Mouse (Mus musculus) erythroblast, adult 5-6 weeks (primary cell): ENCODE measurements around the gene Rab26. TPM values are rescaled to one million over a fixed set of nuclear protein-coding genes. Genes with fewer than 3 reads are reported as not detected.
A peak's percentile ranks its signal among the peaks of the same experiment; 100 is the strongest.

Experiments
- ATAC-seq: replicated peaks from 2 replicates; pipeline ENCODE4 v1.8.0; 2016; ENCODE audit warnings: moderate number of reproducible peaks, mild to moderate bottlenecking, moderate TSS enrichment, inconsistent platforms; ENCODE audit not compliant: poor library complexity, low FRiP score, severe bottlenecking
- total RNA-seq, 2 experiments: library from RNA; stranded (forward) in 1 of 2; stranded (reverse) in 1 of 2; fragments of 150-400 nt in 1 of 2; fragments of 200-764, 138-1000 nt in 1 of 2; gene quantifications; 2 replicates each; pipeline versions ENCODE4 v1.2.3 to v1.2.4; 2015 to 2017; ENCODE audit warnings: low replicate concordance in 2 of 2

Rab26 gene
- total RNA-seq, 2 experiments from 2014 or later = not detected

DNA sequence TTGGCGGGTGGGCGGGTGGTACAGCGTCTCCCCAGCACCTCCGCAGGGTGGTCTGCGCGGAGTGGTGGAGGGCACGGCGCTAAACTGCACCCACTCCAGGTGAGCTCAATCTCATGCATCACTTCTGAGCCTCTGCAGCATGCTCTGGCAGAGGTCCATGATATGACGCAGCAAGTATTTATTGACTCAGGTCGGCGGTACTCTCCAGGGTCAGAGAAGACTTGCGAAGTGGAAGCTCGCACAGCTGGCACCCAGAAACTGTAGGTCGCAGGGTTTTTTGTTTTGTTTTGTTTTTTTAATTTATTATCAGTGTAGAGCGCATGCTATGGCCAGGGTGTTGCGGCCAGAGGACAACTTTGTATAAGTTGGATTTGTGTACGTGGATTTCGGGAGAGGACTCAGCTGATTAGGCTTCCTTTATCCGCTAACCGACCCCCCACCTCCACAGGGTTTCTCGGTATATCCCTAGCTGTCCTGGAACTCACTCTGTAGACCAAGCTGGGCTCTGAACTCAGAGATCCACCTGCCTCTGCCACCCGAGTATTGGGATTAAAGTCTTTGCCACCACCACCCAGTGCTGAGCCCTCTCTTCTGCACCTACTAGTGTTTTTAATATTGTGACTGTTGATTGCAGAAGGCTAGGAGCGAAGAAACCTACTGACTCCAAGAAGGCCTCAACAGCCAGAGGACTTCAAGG is 15.1 kb upstream of the Rab26 start:
- ATAC-seq = peak; percentile 72

DNA sequence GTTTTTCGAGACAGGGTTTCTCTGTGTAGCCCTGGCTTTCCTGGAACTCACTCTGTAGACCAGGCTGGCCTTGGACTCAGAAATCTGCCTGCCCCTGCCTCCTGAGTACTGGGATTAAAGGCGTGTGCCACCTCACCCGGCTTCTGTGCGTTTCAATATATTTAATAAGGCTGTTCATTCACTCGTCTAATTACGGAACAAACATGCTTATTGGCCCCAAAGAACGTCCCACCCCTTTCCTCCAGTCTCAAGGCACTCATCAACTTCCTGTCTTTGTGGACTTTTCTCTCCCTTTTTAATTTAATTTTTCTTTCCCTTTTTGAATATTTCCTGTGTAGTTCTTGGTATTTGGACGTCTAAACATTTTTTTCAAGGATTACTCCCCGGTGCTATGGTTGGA is 14.4 kb upstream of the Rab26 start:
- no peak for ATAC-seq

GRCm38 (mm10) chr17:24546234-24546633 is 12.2 kb upstream of the Rab26 start:
- ATAC-seq = no peak

DNA sequence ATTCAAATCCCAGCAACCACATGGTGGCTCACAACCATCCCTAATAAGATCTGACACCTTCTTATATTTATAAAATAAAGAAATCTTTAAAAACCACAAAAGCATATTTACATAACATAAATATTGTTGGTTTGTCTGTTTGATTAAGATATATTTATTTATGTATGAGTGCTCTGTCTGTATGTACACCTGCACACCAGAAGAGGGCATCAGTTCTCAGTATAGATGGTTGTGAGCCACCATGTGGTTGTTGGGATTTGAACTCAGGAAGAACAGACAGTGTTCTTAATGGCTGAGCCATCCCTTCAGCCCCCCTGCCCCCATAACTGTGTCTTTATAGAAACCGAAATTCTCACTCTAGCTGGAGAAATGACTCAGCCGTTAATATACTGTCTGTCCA is 11.2 kb upstream of the Rab26 start:
- no peak for ATAC-seq

DNA sequence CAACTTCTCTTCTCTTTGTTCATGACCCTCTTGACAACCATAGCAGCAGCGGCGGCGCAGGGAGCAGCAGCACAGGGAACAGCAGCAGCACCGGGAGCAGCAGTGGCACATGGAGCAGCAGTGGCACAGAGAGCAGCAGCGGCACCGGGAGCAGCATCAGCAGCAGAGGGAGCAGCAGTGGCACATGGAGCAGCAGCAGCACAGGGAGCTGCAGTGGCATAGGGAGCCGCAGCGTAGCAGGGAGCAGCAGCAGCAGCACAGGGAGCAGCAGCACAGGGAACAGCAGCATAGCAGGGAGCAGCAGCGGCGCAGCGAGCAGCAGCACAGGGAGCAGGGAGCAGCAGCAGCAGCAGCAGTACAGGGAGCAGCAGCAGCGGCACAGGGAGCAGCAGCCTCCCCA is 10.6 kb upstream of the Rab26 start:
- ATAC-seq = no peak

GRCm38 (mm10) chr17:24540375-24540774 is 6.4 kb upstream of the Rab26 start:
- ATAC-seq = peak; percentile 94

DNA sequence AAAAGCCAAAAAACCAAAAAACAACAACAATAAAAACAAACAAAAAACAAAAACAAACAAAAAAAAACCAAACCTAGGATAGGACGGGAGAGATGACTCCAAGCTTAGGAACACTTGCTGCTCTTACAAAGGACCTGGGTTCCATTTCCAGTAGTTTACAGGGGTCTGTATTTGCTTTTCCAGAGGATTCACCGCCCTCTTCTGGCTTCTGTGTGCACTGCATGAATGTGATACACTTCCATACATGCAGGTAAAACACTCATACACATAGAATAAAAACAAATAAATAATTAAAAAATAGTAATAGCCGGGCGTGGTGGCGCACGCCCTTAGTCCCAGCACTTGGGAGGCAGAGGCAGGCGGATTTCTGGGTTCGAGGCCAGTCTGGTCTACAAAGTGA is 4.9 kb upstream of the Rab26 start:
- no peak for ATAC-seq

GRCm38 (mm10) chr17:24537536-24537935 is 3.5 kb upstream of the Rab26 start:
- no peak for ATAC-seq

DNA sequence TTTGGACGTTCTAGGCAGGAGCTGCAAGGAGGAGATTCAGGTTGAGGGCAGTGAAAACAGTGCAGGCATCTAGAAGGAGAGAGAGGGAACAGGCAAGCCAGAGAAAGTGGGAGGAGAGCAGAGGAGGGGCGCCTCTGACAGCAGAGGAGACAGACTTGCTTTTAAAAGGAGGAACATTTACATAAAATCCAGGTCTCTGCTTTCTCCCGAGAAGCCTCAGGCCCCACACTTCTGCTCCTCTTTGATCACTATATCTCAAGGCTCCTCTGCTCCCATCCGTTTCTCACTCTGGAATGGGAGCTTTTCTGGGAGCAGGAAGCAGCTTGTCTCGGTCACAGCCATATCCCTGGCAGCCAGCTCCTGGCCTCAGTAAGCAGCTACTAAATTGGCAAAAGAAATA is 1.3 kb upstream of the Rab26 start:
- no peak for ATAC-seq

GRCm38 (mm10) chr17:24533099-24533992 is 664 bp downstream of the Rab26 start:
- ATAC-seq = peak; percentile 93

GRCm38 (mm10) chr17:24532045-24532444 is 2.0 kb downstream of the Rab26 start:
- ATAC-seq = no peak

GRCm38 (mm10) chr17:24531064-24531463 is 2.9 kb downstream of the Rab26 start:
- no peak for ATAC-seq

GRCm38 (mm10) chr17:24530361-24531050 is 3.5 kb downstream of the Rab26 start:
- no peak for ATAC-seq

DNA sequence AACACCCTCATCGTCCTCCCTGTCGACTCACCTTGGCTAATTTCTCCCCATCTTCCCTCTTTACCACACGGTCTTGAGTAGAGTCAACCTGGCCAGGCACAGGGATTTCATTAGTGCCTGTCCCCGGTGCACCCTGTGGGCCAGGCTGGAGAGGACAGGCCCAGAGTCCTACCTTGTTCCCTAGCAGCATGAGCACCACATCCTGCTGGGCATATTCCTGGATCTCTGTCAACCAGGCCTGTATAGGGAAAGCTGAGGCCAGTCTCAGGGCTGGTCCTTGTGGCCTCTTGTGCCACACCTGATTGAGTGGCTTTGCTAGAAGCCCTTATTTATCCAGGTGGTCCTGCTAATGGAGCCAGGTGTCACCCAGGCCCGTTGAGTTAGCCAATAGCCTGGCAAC is 4.1 kb downstream of the Rab26 start:
- no peak for ATAC-seq

DNA sequence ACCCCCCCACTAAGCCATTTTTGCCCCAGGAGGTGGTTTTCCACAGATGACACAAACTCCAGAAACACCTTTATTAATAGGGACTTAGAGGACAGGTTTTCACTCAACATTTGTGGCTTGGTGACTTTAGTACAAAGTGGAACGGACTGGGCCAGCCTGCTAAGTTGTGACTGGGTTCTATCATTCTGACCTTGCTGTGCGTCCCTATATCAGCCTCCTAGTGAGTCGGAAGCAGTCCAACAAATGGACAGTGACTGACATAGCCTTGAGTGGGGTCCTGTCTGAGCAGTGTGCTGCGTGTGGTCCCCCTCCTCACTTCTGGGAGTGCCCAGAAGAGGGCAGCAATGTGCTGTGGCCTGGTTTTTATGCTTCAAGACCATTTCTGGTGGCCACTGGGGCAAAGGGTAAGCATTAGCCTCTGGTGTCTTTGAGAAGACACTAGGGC is 5.0 kb downstream of the Rab26 start:
- ATAC-seq = no peak

- no peak for ATAC-seq
Observed at GRCm38 (mm10) chr17:24528560-24528918, 5.5 kb downstream of the Rab26 start.

- ATAC-seq = peak; percentile 91
Observed at GRCm38 (mm10) chr17:24527723-24528559, 6.1 kb downstream of the Rab26 start, which contains the start of gene Traf7. Traf7 (minus strand) TSS chr17:24527938.

GRCm38 (mm10) chr17:24527315-24527714 is 6.7 kb downstream of the Rab26 start:
- no peak for ATAC-seq

- no peak for ATAC-seq
Observed at GRCm38 (mm10) chr17:24524734-24525133, 9.3 kb downstream of the Rab26 start.

DNA sequence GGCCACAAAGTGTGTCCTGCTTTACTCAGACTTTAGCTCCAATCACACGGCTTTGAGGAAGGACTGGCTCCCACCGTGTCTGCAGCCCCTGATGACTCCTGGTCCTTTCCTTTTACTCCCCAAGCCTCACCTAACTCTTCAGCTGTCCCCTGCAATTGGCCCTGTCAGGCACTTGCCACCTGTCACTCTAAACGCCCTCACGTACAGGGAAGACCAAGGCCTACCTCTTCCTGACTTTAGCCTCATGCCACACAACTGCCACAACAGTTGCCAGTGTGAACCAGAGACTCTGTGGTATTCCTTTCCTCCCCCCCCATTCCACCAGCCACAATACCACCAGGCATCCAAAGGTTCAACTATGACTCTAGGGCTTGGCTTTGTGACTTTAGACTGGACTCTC is 13.6 kb downstream of the Rab26 start:
- no peak for ATAC-seq
